Mouse (Mus musculus) liver, embryonic 14.5 days (tissue): ENCODE measurements around the gene Tgoln1.

Experiments used
- CTCF ChIP-seq: IDR thresholded peaks from 2 replicates; pipeline ENCODE4 v1.5.1; 2016; ENCODE audit warnings: antibody characterized with exemption, low read depth, control low read depth
- EP300 ChIP-seq: IDR thresholded peaks from 2 replicates; pipeline ENCODE4 v1.6.1; 2016; ENCODE audit warnings: antibody characterized with exemption, low read depth

GRCm38 (mm10) chr6:72571826-72572225, 45.0 kb downstream of the Tgoln1 start:
- TF ChIP-seq CTCF, result no peak
- no peak for TF ChIP-seq EP300
